Mouse (Mus musculus) intestine, embryonic 16.5 days (tissue): ENCODE data around the gene Arhgap35. TPM values are rescaled to one million over a fixed set of nuclear protein-coding genes. Genes with fewer than 3 reads are reported as not detected.
A peak's percentile ranks its signal among the peaks of the same experiment; 100 is the strongest.
"Not testable (repeated sequence)": the region's sequence is repeated elsewhere in the genome, so short reads cannot be mapped to it uniquely, and the experiment has no call there.

Experiments used
- ATAC-seq: fragments of 200-750 bp; cut with Nextera tagmentation; 2 replicates; pipeline ENCODE4 v1.8.0; 2017; ENCODE audit warnings: moderate TSS enrichment, moderate library complexity
- H3K27ac ChIP-seq: fragments of 300-500 bp; sonication (generic); 2 replicates; pipeline ENCODE4 v1.5.1; 2014; ENCODE audit warnings: mild to moderate bottlenecking, low read length
- H3K27me3 ChIP-seq: fragments of 300-500 bp; sonication (generic); replicated peaks from 2 replicates; pipeline ENCODE4 v1.6.1; 2014; ENCODE audit warnings: low read length, control low read depth, mixed read lengths; ENCODE audit not compliant: control insufficient read depth, insufficient read depth
- H3K36me3 ChIP-seq: fragments of 300-500 bp; sonication (generic); 2 replicates; pipeline ENCODE4 v1.6.1; 2014; ENCODE audit warnings: low read length, control low read depth; ENCODE audit not compliant: control insufficient read depth, insufficient read depth
- H3K4me1 ChIP-seq: fragments of 300-500 bp; sonication (generic); 2 replicates; pipeline ENCODE4 v1.6.1; 2014; ENCODE audit warnings: low read length, control low read depth, mixed read lengths; ENCODE audit not compliant: control insufficient read depth, insufficient read depth
- H3K4me2 ChIP-seq: fragments of 300-500 bp; sonication (generic); 2 replicates; pipeline ENCODE4 v1.6.1; 2014; ENCODE audit warnings: low read depth, low read length, control low read depth
- H3K4me3 ChIP-seq: fragments of 300-500 bp; sonication (generic); 2 replicates; pipeline ENCODE4 v1.5.1; 2014; ENCODE audit warnings: mild to moderate bottlenecking, low read length
- H3K9ac ChIP-seq: fragments of 300-500 bp; sonication (generic); 2 replicates; pipeline ENCODE4 v1.6.1; 2014; ENCODE audit warnings: low read depth, low read length
- H3K9me3 ChIP-seq: fragments of 300-500 bp; sonication (generic); 2 replicates; pipeline ENCODE4 v1.6.1; 2016; ENCODE audit warnings: low read length, control low read depth; ENCODE audit not compliant: control insufficient read depth
- WGBS: fragments of 180-500 bp; shearing (Covaris S2); extraction: QIAGEN DNeasy Blood & Tissue Kit; methylation state at CpG from one replicate; pipeline ENCODE4 v1.1.7; 2014; 5-methylcytosine and 5-hydroxymethylcytosine counted together
- polyA plus RNA-seq: library from polyadenylated mRNA; unstranded; fragments of >200 nt; fragmentation: Nextera tagmentation; extraction: Ambion mirVana; gene quantifications from 2 replicates; pipeline ENCODE4 v1.2.1, GENCODE M21; 2015

The Arhgap35 gene
- polyA plus RNA-seq, result 7.3 and 7.8 TPM in 2 replicates

DNA sequence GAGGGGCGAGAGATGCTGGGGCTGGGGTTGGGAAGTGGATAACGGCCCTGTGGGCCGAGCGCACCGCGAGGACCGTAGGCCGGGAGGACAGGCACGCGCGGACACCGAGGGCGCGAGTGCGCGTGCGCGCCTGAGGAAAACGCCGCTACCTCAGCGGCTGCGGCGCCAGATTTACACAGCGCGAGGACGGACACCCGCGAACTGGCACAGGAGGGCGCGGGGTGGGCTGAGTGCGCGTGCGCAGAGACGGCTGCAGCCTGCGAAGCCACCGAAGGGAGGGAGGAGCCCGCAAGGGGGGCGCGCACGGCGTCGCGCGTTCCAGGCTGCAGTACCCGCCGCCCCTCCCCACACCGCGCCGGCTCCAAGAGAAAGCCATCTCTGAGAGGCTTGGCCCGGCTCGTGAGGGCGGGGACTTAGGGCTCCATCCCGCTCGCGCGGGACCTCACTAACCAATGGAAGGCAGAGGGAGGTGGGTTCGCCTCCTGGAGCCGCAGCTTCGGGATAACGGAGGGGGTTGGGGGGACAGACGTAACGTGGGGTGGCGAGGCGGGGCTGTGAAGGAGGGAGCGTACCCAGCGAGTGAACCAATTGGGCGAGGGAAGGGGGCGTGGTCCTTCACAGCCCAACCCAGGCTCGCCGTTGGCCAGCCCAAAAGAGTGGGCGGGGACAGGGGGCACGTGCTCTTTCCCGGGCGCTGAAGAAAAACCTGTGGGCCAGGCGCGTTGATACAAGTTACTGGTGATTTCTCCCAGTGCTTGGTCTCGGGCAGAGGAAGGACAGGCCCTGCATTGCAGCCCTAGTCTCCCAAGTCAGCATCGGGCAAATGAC lies at the start of gene Arhgap35:
TSS of gene Arhgap35 (minus strand) at position 106 of the 828 bp plus-strand sequence.
- ATAC-seq, result peak; percentile 98
- Histone ChIP-seq H3K4me1 (peaks cover 30% of the 10 kb centered on the region), H3K36me3 (no peaks in the 10 kb centered on the region), H3K9me3 (no peaks in the 10 kb centered on the region), H3K4me2 (peak within 1 kb of the TSS; percentile 40), H3K9ac (peak within 1 kb of the TSS; percentile 97), H3K27ac (peak within 1 kb of the TSS; percentile 99), H3K4me3 (peak within 1 kb of the TSS; percentile 84), H3K27me3 (no peaks in the 10 kb centered on the region)
- 0% methylated on average over 78 of the region's 78 CpGs for WGBS

DNA sequence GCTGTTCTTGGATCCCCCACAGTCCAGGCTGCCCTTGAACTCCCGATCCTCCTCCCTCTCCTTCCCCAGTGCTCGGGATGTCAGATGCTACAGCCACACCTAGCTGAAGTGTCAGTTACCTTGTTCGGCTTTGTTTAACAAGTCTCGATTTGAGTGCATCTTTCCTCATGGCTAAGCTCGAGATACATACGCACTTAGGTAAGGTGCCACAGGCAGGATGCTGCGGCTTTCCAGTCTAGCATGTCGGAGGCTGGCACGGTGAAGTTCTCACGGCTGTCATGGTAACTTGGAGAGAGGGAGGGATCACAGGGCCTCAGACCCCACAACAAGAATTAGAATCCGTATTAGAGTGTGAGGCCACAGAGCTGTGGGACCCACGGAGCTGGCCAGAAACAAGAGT lies 29.5 kb upstream of the Arhgap35 start:
- Histone ChIP-seq H3K27me3 (no peaks in the 10 kb centered on the region), H3K9me3 (no peaks in the 10 kb centered on the region), H3K27ac (no peak overlapping the region), H3K36me3 (no peaks in the 10 kb centered on the region), H3K4me1 (no peaks in the 10 kb centered on the region), H3K4me3 (no peak overlapping the region), H3K4me2 (no peak overlapping the region), H3K9ac (no peak overlapping the region)
- ATAC-seq, result no peak
- WGBS, result 78% methylated on average over 12 of the region's 12 CpGs

DNA sequence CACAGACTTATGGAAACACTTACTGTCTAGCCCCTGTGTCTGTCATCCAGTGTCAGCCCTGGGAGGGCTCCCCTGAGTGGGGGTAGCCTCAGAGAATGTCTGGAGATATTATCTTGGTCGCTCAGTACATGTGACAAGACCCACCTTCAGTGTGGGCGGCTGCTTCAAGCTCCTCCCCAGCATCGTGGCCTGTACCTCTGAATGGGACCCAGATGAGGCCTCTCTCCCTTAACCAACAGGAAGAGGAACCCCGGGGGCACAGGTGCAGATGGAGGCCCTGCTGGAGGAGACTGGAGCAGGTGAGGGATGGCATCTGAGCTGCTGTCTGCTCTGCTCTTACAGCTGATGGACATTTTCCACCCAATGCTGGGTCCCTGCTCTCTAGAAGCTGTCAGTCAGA lies 28.3 kb upstream of the Arhgap35 start:
- not testable (repeated sequence) for H3K36me3 ChIP-seq, H3K4me3 ChIP-seq, H3K9ac ChIP-seq, ATAC-seq, H3K4me1 ChIP-seq, H3K9me3 ChIP-seq, H3K4me2 ChIP-seq, H3K27ac ChIP-seq, H3K27me3 ChIP-seq
- 48% methylated on average over 3 of the region's 4 CpGs for WGBS

DNA sequence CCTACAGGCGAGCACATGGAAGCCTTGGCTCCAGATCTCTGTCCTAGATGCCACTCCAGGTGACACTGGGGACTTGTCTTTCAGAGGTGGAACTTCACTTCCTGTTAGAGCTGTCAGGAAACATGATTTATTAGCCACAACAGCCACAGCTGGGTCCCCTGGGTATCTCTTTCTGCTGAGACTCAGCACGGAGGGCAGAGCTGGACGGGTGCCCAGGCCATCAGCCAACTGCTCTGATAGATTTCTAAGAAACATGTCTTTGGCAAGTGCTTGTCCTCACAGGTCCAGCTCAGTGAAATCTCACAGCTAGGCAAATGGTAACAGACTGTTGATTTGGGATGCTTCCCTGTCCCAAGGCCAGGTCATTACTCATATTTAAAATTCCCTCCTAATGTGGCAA lies 24.2 kb upstream of the Arhgap35 start:
- Histone ChIP-seq H3K4me2 (no peak overlapping the region), H3K27ac (no peak overlapping the region), H3K36me3 (no peaks in the 10 kb centered on the region), H3K9ac (no peak overlapping the region), H3K27me3 (no peaks in the 10 kb centered on the region), H3K9me3 (no peaks in the 10 kb centered on the region), H3K4me3 (no peak overlapping the region), H3K4me1 (0 out of 2 replicates have a peak, but pooled peaks cover under 1% of the 10 kb centered on the region)
- WGBS, result 56% methylated on average over 3 of the region's 3 CpGs
- ATAC-seq, result no peak

DNA sequence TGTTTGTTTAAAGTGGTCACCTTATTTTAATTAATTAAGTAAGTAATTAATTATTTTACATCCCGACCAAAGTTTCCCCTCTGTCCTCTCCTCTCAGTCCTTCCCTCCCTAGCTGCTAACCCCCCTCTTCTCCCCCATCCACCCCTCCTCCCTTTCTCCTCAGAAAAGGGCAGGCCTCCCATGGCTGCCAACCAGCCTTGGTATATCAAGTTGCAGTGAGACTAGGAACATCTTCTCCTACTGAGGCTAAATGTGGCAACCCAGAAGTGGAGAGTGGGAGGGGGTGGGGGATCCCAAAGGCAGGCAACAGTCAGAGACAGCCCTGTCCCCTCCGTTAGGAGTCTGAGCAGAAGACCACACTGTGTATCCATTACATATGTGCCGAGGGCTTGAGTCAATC lies 20.3 kb upstream of the Arhgap35 start:
- WGBS, result 57% methylated on average over 3 of the region's 3 CpGs
- Histone ChIP-seq H3K27ac (no peak overlapping the region), H3K9me3 (no peaks in the 10 kb centered on the region), H3K27me3 (no peaks in the 10 kb centered on the region), H3K4me3 (no peak overlapping the region), H3K4me1 (0 out of 2 replicates have a peak, but pooled peaks cover 2% of the 10 kb centered on the region), H3K36me3 (no peaks in the 10 kb centered on the region), H3K9ac (no peak overlapping the region), H3K4me2 (no peak overlapping the region)
- no peak for ATAC-seq

DNA sequence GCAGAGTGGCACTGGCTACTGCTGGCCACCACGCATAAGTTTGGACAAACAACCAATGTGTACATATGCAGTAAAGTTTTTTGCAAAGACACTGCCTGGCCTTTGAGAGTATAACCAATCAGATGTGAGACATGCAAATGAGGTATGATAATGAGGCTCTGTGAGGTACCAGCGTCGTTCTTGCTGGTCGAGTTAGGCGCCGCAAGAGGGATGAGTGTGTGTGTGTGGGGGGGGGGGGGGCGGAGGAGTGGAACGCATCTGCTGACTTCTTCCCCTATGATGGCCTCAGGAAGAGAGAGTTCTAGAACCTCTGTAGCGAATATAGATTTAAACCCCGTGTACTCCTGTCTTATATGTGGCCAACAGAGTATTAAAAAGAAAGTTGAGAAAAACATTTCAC lies 19.1 kb upstream of the Arhgap35 start:
- H3K9me3 ChIP-seq, H3K27me3 ChIP-seq, H3K36me3 ChIP-seq, H3K4me1 ChIP-seq, H3K4me3 ChIP-seq, H3K27ac ChIP-seq, H3K4me2 ChIP-seq, H3K9ac ChIP-seq: not testable (repeated sequence)
- WGBS, result 9% methylated on average over 10 of the region's 10 CpGs
- 0 out of 2 replicates have a peak, but pooled peaks have one; percentile 44 for ATAC-seq

DNA sequence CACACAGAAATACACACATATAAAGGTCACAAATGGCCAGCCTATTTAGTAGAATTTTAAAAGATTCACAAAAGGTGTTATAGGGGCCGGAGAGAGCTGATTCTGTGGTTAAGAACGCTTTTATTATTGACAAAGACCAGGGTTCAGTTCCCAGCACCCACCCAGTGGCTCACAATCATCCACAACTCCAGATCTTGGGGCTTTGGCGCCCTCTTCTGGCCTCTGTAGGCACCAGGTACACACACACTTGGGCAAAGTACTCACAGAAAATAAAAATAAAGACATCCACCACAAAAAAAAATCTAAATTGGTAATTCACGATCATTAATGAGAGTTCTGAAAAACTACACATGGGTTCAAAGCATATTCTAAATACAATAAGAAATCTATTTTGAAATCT lies 17.1 kb upstream of the Arhgap35 start:
- Histone ChIP-seq H3K4me3 (no peak overlapping the region), H3K27ac (no peak overlapping the region), H3K27me3 (no peaks in the 10 kb centered on the region), H3K9ac (no peak overlapping the region), H3K4me2 (no peak overlapping the region), H3K9me3 (no peaks in the 10 kb centered on the region), H3K36me3 (no peaks in the 10 kb centered on the region), H3K4me1 (peaks cover 2% of the 10 kb centered on the region; the same call in 1 of the 2 replicates)
- WGBS, result 70% methylated on average over 4 of the region's 4 CpGs
- ATAC-seq, result no peak

DNA sequence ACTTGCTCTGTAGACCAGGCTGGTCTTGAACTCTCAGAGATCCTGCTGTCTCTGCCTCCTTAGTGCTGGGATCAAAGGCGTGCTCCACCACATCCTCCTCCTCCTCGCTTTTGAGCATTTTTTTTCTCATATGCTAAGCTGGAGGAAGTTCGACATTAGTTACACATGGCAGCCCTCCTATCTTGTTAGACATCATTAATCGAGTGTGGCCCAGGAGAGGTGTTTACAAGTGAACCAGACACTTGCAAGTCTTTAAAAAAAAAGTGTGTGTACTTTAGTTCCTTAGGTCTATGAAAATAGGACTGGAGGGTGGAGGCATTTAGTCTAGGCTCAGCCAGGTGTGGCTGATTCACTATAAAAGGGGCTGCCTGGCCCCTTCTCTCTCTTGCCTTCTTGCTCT lies 16.2 kb upstream of the Arhgap35 start:
- ATAC-seq, result no peak
- WGBS, result 64% methylated on average over 4 of the region's 4 CpGs
- Histone ChIP-seq H3K9me3 (no peaks in the 10 kb centered on the region), H3K36me3 (no peaks in the 10 kb centered on the region), H3K9ac (no peak overlapping the region), H3K27ac (no peak overlapping the region), H3K4me2 (no peak overlapping the region), H3K4me1 (peaks cover 2% of the 10 kb centered on the region; the same call in 1 of the 2 replicates), H3K4me3 (no peak overlapping the region), H3K27me3 (no peaks in the 10 kb centered on the region)

DNA sequence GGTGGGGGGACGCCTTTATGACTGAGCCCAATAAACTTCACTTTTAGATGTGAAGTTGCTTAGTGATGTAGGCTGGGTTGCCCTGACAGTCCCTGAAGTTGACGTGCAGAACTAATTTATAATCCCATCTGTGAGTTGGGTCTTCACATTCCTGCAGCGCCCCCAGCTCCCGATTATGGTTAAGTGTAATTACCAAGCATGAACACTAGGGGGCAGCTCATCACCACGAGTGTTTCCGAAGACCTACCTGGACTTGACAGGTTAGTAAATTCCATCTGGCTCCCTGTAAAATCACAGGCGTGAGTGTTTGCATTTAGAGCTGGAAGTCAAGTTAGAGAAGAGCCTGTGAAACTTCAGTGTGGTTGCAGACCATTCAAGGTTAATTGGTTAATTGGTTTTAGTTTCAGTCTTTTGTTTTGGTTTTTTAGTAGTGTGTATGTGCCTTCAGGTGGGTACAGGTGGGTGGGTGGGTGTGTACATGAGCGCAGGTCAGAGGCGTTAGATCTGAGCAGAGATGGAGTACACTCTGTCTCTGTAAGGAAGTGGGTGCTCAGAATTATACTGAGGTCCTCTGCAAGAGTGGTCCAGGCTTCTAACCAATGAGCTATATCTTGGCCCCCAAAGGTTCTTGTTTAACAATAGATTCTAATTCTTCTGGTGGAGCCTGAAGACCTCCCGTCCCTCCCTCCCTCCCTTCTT lies 15.0 kb upstream of the Arhgap35 start:
- WGBS, result 19% methylated on average over 10 of the region's 10 CpGs
- Histone ChIP-seq H3K4me2 (no peak overlapping the region), H3K27ac (no peak overlapping the region), H3K9ac (no peak overlapping the region), H3K4me1 (peaks cover 2% of the 10 kb centered on the region; the same call in 1 of the 2 replicates), H3K9me3 (no peaks in the 10 kb centered on the region), H3K4me3 (no peak overlapping the region), H3K36me3 (no peaks in the 10 kb centered on the region), H3K27me3 (no peaks in the 10 kb centered on the region)
- ATAC-seq, result no peak
